Mouse (Mus musculus) liver, embryonic 13.5 days (tissue): Measurements from ENCODE around the gene Nlrc5. TPM values are rescaled to one million over a fixed set of nuclear protein-coding genes. Genes with fewer than 3 reads are reported as not detected.

Source experiments
- ATAC-seq: fragments of 200-750 bp; cut with Nextera tagmentation; 2 replicates; pipeline ENCODE4 v1.8.0; 2017; ENCODE audit warnings: low read depth, mild to moderate bottlenecking, moderate number of reproducible peaks, moderate library complexity
- DNase-seq: peaks from one replicate; pipeline ENCODE4 v3.0.0; 2022
- H3K27ac ChIP-seq: fragments of 300-500 bp; sonication (generic); 2 replicates; pipeline ENCODE4 v1.5.1; 2015; ENCODE audit warnings: moderate library complexity, mild to moderate bottlenecking, inconsistent platforms
- H3K27me3 ChIP-seq: fragments of 300-500 bp; sonication (generic); 2 replicates; pipeline ENCODE4 v1.6.1; 2015; ENCODE audit warnings: mild to moderate bottlenecking, inconsistent platforms
- H3K36me3 ChIP-seq: fragments of 300-500 bp; sonication (generic); 2 replicates; pipeline ENCODE4 v1.6.1; 2015; ENCODE audit warnings: mild to moderate bottlenecking, inconsistent platforms
- H3K4me1 ChIP-seq: fragments of 300-500 bp; sonication (generic); replicated peaks from 2 replicates; pipeline ENCODE4 v1.6.1; 2015; ENCODE audit warnings: inconsistent platforms
- H3K4me2 ChIP-seq: fragments of 300-500 bp; sonication (generic); 2 replicates; pipeline ENCODE4 v1.6.1; 2015; ENCODE audit warnings: inconsistent platforms, mild to moderate bottlenecking, moderate library complexity
- H3K4me3 ChIP-seq: fragments of 300-500 bp; sonication (generic); replicated peaks from 2 replicates; pipeline ENCODE4 v1.5.1; 2015; ENCODE audit warnings: mild to moderate bottlenecking, inconsistent platforms
- H3K9ac ChIP-seq: fragments of 300-500 bp; sonication (generic); 2 replicates; pipeline ENCODE4 v1.6.1; 2015; ENCODE audit warnings: mild to moderate bottlenecking, inconsistent platforms
- H3K9me3 ChIP-seq: fragments of 300-500 bp; sonication (generic); replicated peaks from 2 replicates; pipeline ENCODE4 v1.6.1; 2016; ENCODE audit warnings: inconsistent platforms
- WGBS: fragments of 180-500 bp; shearing (Covaris S2); methylation state at CpG from one replicate; pipeline ENCODE4 v1.1.7; 2015; ENCODE audit not compliant: insufficient replicate concordance; 5-methylcytosine and 5-hydroxymethylcytosine counted together
- polyA plus RNA-seq: library from polyadenylated mRNA; unstranded; fragments of >200 nt; fragmentation: Nextera tagmentation; extraction: Ambion mirVana; gene quantifications from 2 replicates; pipeline ENCODE4 v1.2.1, GENCODE M21; 2015

Nlrc5 gene
- polyA plus RNA-seq, 1 experiment from 2014 or later, result 0.06 TPM

GRCm38 (mm10) chr8:94422270-94422669 lies 11.9 kb upstream of the Nlrc5 start:
- Histone ChIP-seq H3K9ac (no peak overlapping the region), H3K36me3 (no peaks in the 10 kb centered on the region), H3K27ac (no peak overlapping the region), H3K27me3 (no peaks in the 10 kb centered on the region), H3K4me3 (no peak overlapping the region), H3K4me1 (no peaks in the 10 kb centered on the region), H3K9me3 (no peaks in the 10 kb centered on the region), H3K4me2 (no peak overlapping the region)
- no peak for ATAC-seq
- DNase-seq, result no peak
- WGBS, result 67% methylated on average over 4 of the region's 4 CpGs

GRCm38 (mm10) chr8:94427953-94428352 lies 6.2 kb upstream of the Nlrc5 start:
- WGBS, result 46% methylated on average over 10 of the region's 10 CpGs
- no peak for ATAC-seq
- no peaks in the 10 kb centered on the region for H3K9me3 ChIP-seq
- no peaks in the 10 kb centered on the region for H3K36me3 ChIP-seq
- H3K27me3 ChIP-seq, result peaks cover 19% of the 10 kb centered on the region
- no peak for DNase-seq
- no peak overlapping the region for H3K4me2 ChIP-seq
- no peak overlapping the region for H3K4me3 ChIP-seq
- no peak overlapping the region for H3K9ac ChIP-seq
- H3K4me1 ChIP-seq, result no peaks in the 10 kb centered on the region
- H3K27ac ChIP-seq, result no peak overlapping the region

GRCm38 (mm10) chr8:94428420-94428819 lies 5.7 kb upstream of the Nlrc5 start:
- H3K9me3 ChIP-seq, result no peaks in the 10 kb centered on the region
- 50% methylated on average over 4 of the region's 4 CpGs for WGBS
- ATAC-seq (no peak), DNase-seq (no peak)
- no peak overlapping the region for H3K27ac ChIP-seq
- H3K4me2 ChIP-seq, result no peak overlapping the region
- no peaks in the 10 kb centered on the region for H3K36me3 ChIP-seq
- no peak overlapping the region for H3K4me3 ChIP-seq
- H3K9ac ChIP-seq, result no peak overlapping the region
- H3K4me1 ChIP-seq, result no peaks in the 10 kb centered on the region
- H3K27me3 ChIP-seq, result peaks cover 23% of the 10 kb centered on the region

GRCm38 (mm10) chr8:94429376-94429775 lies 4.8 kb upstream of the Nlrc5 start:
- no peaks in the 10 kb centered on the region for H3K36me3 ChIP-seq
- WGBS, result 68% methylated on average over 7 of the region's 7 CpGs
- H3K4me1 ChIP-seq, result peaks cover 6% of the 10 kb centered on the region
- peaks cover 33% of the 10 kb centered on the region for H3K27me3 ChIP-seq
- H3K27ac ChIP-seq, result no peak overlapping the region
- no peak overlapping the region for H3K4me2 ChIP-seq
- H3K9me3 ChIP-seq, result no peaks in the 10 kb centered on the region
- ATAC-seq, result no peak
- no peak overlapping the region for H3K4me3 ChIP-seq
- H3K9ac ChIP-seq, result no peak overlapping the region
- DNase-seq, result no peak

GRCm38 (mm10) chr8:94432212-94432611 lies 1.9 kb upstream of the Nlrc5 start:
- DNase-seq (no peak), ATAC-seq (no peak)
- Histone ChIP-seq H3K4me3 (no peak overlapping the region), H3K9ac (no peak overlapping the region), H3K36me3 (no peaks in the 10 kb centered on the region), H3K4me2 (no peak overlapping the region), H3K27me3 (peaks cover 37% of the 10 kb centered on the region), H3K9me3 (no peaks in the 10 kb centered on the region), H3K4me1 (peaks cover 6% of the 10 kb centered on the region), H3K27ac (no peak overlapping the region)
- WGBS, result 52% methylated on average over 3 of the region's 3 CpGs

- DNase-seq (no peak), ATAC-seq (no peak)
- H3K9ac ChIP-seq, result no peak overlapping the region
- H3K4me1 ChIP-seq, result peaks cover 6% of the 10 kb centered on the region
- 59% methylated on average over 3 of the region's 3 CpGs for WGBS
- no peak overlapping the region for H3K4me3 ChIP-seq
- H3K9me3 ChIP-seq, result no peaks in the 10 kb centered on the region
- H3K27me3 ChIP-seq, result peaks cover 32% of the 10 kb centered on the region
- H3K36me3 ChIP-seq, result no peaks in the 10 kb centered on the region
- no peak overlapping the region for H3K4me2 ChIP-seq
- H3K27ac ChIP-seq, result no peak overlapping the region
Measured at GRCm38 (mm10) chr8:94434958-94435357, 802 bp downstream of the Nlrc5 start.

GRCm38 (mm10) chr8:94435397-94436111 lies 1.4 kb downstream of the Nlrc5 start:
- Histone ChIP-seq H3K36me3 (no peaks in the 10 kb centered on the region), H3K9me3 (no peaks in the 10 kb centered on the region), H3K4me2 (no peak overlapping the region), H3K4me1 (peaks cover 6% of the 10 kb centered on the region), H3K27ac (no peak overlapping the region), H3K9ac (no peak overlapping the region), H3K4me3 (no peak overlapping the region), H3K27me3 (peaks cover 32% of the 10 kb centered on the region)
- 69% methylated on average over 15 of the region's 15 CpGs for WGBS
- no peak for DNase-seq
- ATAC-seq, result no peak

GRCm38 (mm10) chr8:94436112-94436572 lies 2.0 kb downstream of the Nlrc5 start:
- ATAC-seq, result no peak
- DNase-seq, result no peak
- Histone ChIP-seq H3K4me3 (no peak overlapping the region), H3K4me2 (no peak overlapping the region), H3K9me3 (no peaks in the 10 kb centered on the region), H3K27ac (no peak overlapping the region), H3K27me3 (peaks cover 36% of the 10 kb centered on the region), H3K36me3 (no peaks in the 10 kb centered on the region), H3K9ac (no peak overlapping the region), H3K4me1 (peaks cover 6% of the 10 kb centered on the region)
- 54% methylated on average over 5 of the region's 5 CpGs for WGBS

GRCm38 (mm10) chr8:94436900-94437299 lies 2.7 kb downstream of the Nlrc5 start:
- H3K4me1 ChIP-seq, result peaks cover 6% of the 10 kb centered on the region
- H3K36me3 ChIP-seq, result no peaks in the 10 kb centered on the region
- DNase-seq (no peak), ATAC-seq (no peak)
- H3K27me3 ChIP-seq, result peaks cover 32% of the 10 kb centered on the region
- WGBS, result 39% methylated on average over 3 of the region's 3 CpGs
- no peak overlapping the region for H3K4me3 ChIP-seq
- no peak overlapping the region for H3K9ac ChIP-seq
- H3K4me2 ChIP-seq, result no peak overlapping the region
- H3K9me3 ChIP-seq, result no peaks in the 10 kb centered on the region
- no peak overlapping the region for H3K27ac ChIP-seq

- DNase-seq (no peak), ATAC-seq (no peak)
- no peak overlapping the region for H3K27ac ChIP-seq
- H3K4me2 ChIP-seq, result no peak overlapping the region
- H3K4me1 ChIP-seq, result peaks cover 6% of the 10 kb centered on the region
- H3K27me3 ChIP-seq, result peaks cover 14% of the 10 kb centered on the region
- 82% methylated on average over 5 of the region's 5 CpGs for WGBS
- no peaks in the 10 kb centered on the region for H3K9me3 ChIP-seq
- no peaks in the 10 kb centered on the region for H3K36me3 ChIP-seq
- no peak overlapping the region for H3K4me3 ChIP-seq
- H3K9ac ChIP-seq, result no peak overlapping the region
Measured at GRCm38 (mm10) chr8:94438659-94439058, 4.5 kb downstream of the Nlrc5 start.

GRCm38 (mm10) chr8:94439691-94440090 lies 5.5 kb downstream of the Nlrc5 start:
- Histone ChIP-seq H3K4me1 (no peaks in the 10 kb centered on the region), H3K4me3 (no peak overlapping the region), H3K27me3 (peaks cover 4% of the 10 kb centered on the region), H3K4me2 (no peak overlapping the region), H3K27ac (no peak overlapping the region), H3K9ac (no peak overlapping the region), H3K9me3 (no peaks in the 10 kb centered on the region), H3K36me3 (no peaks in the 10 kb centered on the region)
- ATAC-seq, result no peak
- no peak for DNase-seq

GRCm38 (mm10) chr8:94440389-94440788 lies 6.2 kb downstream of the Nlrc5 start:
- Histone ChIP-seq H3K4me3 (no peak overlapping the region), H3K36me3 (no peaks in the 10 kb centered on the region), H3K9ac (no peak overlapping the region), H3K4me1 (no peaks in the 10 kb centered on the region), H3K27ac (no peak overlapping the region), H3K4me2 (no peak overlapping the region), H3K27me3 (peaks cover 3% of the 10 kb centered on the region; the same call in 1 of the 2 replicates), H3K9me3 (no peaks in the 10 kb centered on the region)
- DNase-seq, result no peak
- WGBS, result 64% methylated on average over 1 of the region's 1 CpGs
- ATAC-seq, result no peak
